In the genomic region with DNA sequence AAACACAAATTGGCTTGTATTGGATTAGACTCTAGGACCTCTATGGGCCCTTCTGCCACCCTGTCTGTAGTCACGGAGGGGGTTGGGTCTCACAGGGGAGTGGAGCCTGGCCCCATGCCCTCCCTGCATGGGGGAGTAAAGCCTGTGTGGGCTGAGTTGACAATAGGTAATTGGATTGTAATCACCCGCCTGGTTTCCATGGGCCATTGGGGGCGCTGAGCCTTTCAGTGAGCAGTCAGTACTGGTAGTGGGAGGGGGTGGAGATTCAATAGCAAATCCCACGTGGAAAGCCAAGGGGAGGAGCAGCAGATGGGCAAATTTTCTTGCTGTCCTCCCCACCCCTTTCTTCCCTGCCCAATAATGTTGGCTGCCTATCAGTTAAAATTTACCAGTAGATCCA, we compare ENCODE assay signal across 11 mouse cellular contexts. TPM values are rescaled to one million over a fixed set of nuclear protein-coding genes. Genes with fewer than 3 reads are reported as not detected.
DNase-seq lines count a peak whose midpoint lies in the region; ATAC-seq lines count a peak whose summit lies in the region.
"Had no signal": no experiment of that assay in that cellular context is flagged by ENCODE, and none has a peak within 500 bp of the region (broad histone marks: within the 10 kb centered on the region; RNA-seq: fewer than 3 reads in every experiment).

No protein-coding gene starts in this region.

- no peaks in the 10 kb centered on the region for H3K9me3 ChIP-seq in embryonic facial prominence, embryonic 13.5 days
- H3K9me3 ChIP-seq: embryonic facial prominence, embryonic 12.5 days had no signal

- no peak overlapping the region for H3K9ac ChIP-seq in embryonic facial prominence, embryonic 13.5 days

- H3K4me3 ChIP-seq in embryonic facial prominence, embryonic 13.5 days: no peak overlapping the region
- H3K4me3 ChIP-seq: embryonic facial prominence, embryonic 12.5 days had no signal

- peaks cover 50% of the 10 kb centered on the region for H3K36me3 ChIP-seq in embryonic facial prominence, embryonic 13.5 days

- peak; percentile 29 for DNase-seq in cerebellum, adult 11 months
- peak; percentile 48 for DNase-seq in MN1 (ENCODE audit: low spot score)
- peak; percentile 16 to 35 for DNase-seq in layer of hippocampus, postnatal 25 days (ENCODE audit: extremely low spot score in 1 of 2, low spot score in 1 of 2)
- DNase-seq in gastrocnemius, postnatal 25 days: no peak
- no peak for DNase-seq in heart, postnatal 4 days

- H3K4me2 ChIP-seq in embryonic facial prominence, embryonic 13.5 days: no peak overlapping the region
- H3K4me2 ChIP-seq: embryonic facial prominence, embryonic 12.5 days had no signal

- H3K4me1 ChIP-seq in embryonic facial prominence, embryonic 13.5 days: peaks cover 32% of the 10 kb centered on the region

- ATAC-seq in cerebellum, adult (ENCODE audit: insufficient number of reproducible peaks, low FRiP score, low TSS enrichment): no peak
- ATAC-seq in embryonic facial prominence, embryonic 13.5 days (ENCODE audit: insufficient number of reproducible peaks, insufficient read depth, low FRiP score, low TSS enrichment, low read depth): no peak
- no peak for ATAC-seq in inflammation-experienced regulatory T-cells, adult 6 months
- ATAC-seq: Patski had no signal

- WGBS in embryonic facial prominence, embryonic 13.5 days: 38% methylated on average over 4 of the region's 4 CpGs

- H3K27ac ChIP-seq in embryonic facial prominence, embryonic 13.5 days: peak overlapping the region; percentile 39; the same call in 1 of the 2 replicates

- H3K27me3 ChIP-seq in embryonic facial prominence, embryonic 13.5 days: no peaks in the 10 kb centered on the region
- H3K27me3 ChIP-seq: embryonic facial prominence, embryonic 12.5 days; Patski had no signal

RNA-seq across cellular contexts. Expression of gene Hmgn2, which starts 1.7 kb away (rescaled TPM):
- 2,594 and 2,669 TPM in 2 replicates for polyA plus RNA-seq in embryonic facial prominence, embryonic 13.5 days (2015; fragmentation: Nextera tagmentation; extraction: Ambion mirVana)
- total RNA-seq in layer of hippocampus, postnatal 25 days (2021): 100 to 1,000 TPM; 133 to 138 TPM
- polyA plus RNA-seq in inflammation-experienced regulatory T-cells, adult 6 months (2017; shearing (Covaris generic)): 100 to 1,000 TPM; 371 to 949 (median 420) TPM
- total RNA-seq in gastrocnemius, postnatal 25 days (2021): 10 to 100 TPM; 47.8 to 48.9 TPM
- 100 to 1,000 TPM; 484 to 489 TPM for total RNA-seq in heart, postnatal 4 days (2021)

RNA-seq across cellular contexts. Expression of gene Dhdds, which starts 30.5 kb away (rescaled TPM):
- 45.1 and 49.9 TPM in 2 replicates for polyA plus RNA-seq in embryonic facial prominence, embryonic 13.5 days (2015; fragmentation: Nextera tagmentation; extraction: Ambion mirVana)
- 10 to 100 TPM; 62.2 to 62.6 TPM for total RNA-seq in layer of hippocampus, postnatal 25 days (2021)
- polyA plus RNA-seq in inflammation-experienced regulatory T-cells, adult 6 months (2017; shearing (Covaris generic)): 10 to 100 TPM; 16.1 to 22.4 (median 18.6) TPM
- 1 to 10 TPM; 9.5 TPM for total RNA-seq in gastrocnemius, postnatal 25 days (2021)
- 10 to 100 TPM; 39.1 to 40.7 TPM for total RNA-seq in heart, postnatal 4 days (2021)

RNA-seq across cellular contexts. Expression of gene Lin28a, which starts 48.4 kb away (rescaled TPM):
- not detected in 2 replicates for polyA plus RNA-seq in embryonic facial prominence, embryonic 13.5 days (2015; fragmentation: Nextera tagmentation; extraction: Ambion mirVana)
- not detected for total RNA-seq in layer of hippocampus, postnatal 25 days (2021)
- under 1 TPM in 1 of 3 experiments, not detected in 2; 0.16 TPM for polyA plus RNA-seq in inflammation-experienced regulatory T-cells, adult 6 months (2017; shearing (Covaris generic))
- under 1 TPM; 0.24 to 0.49 TPM for total RNA-seq in gastrocnemius, postnatal 25 days (2021)
- total RNA-seq in heart, postnatal 4 days (2021): under 1 TPM; 0.27 to 0.29 TPM
- total RNA-seq: heart, postnatal 25 days had no signal
- polyA plus RNA-seq: Patski had no signal

Comparison
In these comparisons a context has a peak if more than half of its experiments do, and no peak if none do; other contexts are left out.
1. DNase-seq: peak in cerebellum, adult 11 months (single experiment), MN1 (single experiment) and layer of hippocampus, postnatal 25 days (2 of 2); none in gastrocnemius, postnatal 25 days (single experiment) and heart, postnatal 4 days (single experiment).